Mouse (Mus musculus) cerebellum, adult 11 months (tissue): ENCODE data around the gene Pax6.

Experiments
- DNase-seq: peaks from one replicate; pipeline ENCODE4 v3.0.0; 2022

The Pax6 gene

DNA sequence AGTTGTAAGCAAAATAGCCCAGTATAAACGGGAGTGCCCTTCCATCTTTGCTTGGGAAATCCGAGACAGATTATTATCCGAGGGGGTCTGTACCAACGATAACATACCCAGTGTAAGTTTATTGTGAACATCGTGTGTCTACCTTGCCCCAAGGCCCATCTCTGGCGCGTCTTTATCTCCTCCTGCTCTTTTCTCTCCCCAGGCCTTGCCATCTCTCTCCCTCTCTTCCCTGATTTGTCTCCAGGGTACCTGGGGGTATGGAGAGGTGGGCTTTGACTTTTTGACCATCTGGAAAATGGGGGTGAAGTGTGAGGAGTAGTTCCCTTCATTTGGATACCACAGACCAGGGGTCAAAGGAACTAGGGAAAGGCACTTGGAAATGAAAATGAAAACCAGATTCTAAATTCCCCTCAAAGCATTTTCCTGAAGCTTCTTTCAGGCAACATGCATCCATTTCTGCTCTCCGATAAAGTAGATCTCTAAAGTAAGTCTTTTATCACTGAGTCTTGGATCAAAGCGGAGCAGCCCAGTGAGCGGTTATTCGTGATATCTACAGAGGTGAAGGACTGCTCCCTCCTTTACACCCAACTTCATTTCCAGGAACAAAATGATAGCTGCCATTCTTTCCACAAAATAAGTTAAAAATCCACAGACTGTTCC is 16.4 kb downstream of the Pax6 start:
- no peak for DNase-seq

DNA sequence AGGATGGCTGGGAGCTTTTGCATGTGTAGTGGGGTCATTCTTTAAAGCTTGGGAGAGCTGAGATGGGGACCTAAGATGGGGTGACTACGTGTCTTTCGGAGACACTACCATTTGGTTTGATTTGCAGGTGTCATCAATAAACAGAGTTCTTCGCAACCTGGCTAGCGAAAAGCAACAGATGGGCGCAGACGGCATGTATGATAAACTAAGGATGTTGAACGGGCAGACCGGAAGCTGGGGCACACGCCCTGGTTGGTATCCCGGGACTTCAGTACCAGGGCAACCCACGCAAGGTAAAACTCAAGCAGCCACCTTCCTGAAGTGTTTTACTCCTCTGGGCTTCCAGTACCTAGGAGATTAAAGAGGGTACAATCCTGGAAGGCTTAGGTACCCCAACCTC is 17.0 kb downstream of the Pax6 start:
- DNase-seq: no peak

DNA sequence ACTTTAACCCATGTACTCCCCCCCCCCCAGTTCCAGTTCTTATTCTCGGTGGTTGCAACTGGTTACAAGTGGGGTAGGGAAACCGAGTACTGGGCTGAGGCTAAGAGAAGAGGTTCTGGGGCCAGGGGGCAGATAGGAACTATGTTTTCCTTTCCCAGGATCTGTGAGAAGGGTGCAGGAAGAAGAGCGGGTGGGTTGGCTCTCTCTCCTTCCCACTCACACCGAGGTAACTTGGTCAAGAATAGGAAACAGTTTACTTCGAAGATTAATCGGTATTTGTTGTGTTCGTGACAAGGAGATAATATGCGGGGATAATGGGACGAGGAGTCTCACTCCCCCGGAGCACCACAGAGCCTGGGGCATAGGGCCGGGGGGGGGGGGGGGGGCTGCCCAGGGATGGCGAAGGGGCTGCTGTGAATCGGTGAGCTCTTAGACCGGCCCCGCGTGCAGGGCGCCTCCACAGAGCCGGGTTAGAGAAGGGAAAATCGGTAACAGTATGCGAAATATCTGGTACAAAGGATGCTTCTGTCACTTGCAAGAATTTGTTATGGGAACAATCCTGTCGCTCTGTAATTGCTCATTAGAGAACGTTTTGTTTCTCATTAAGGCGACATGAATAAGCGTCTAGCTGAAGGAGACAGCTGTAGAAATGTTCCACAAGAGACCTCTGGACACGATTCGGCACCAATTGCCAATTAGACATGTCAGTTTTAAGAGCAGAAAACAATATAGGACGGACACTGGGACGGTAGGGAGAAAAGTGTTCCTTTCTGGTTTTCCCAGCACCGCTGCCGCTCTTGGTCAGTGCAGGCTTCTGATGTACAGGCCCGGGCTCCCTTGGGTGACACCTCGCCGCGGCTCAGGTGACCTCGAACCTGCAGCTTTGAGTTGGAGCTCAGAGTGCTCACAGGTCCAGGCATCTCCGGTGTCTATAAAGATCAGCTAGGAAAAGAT is 17.9 kb downstream of the Pax6 start:
- DNase-seq: no peak

DNA sequence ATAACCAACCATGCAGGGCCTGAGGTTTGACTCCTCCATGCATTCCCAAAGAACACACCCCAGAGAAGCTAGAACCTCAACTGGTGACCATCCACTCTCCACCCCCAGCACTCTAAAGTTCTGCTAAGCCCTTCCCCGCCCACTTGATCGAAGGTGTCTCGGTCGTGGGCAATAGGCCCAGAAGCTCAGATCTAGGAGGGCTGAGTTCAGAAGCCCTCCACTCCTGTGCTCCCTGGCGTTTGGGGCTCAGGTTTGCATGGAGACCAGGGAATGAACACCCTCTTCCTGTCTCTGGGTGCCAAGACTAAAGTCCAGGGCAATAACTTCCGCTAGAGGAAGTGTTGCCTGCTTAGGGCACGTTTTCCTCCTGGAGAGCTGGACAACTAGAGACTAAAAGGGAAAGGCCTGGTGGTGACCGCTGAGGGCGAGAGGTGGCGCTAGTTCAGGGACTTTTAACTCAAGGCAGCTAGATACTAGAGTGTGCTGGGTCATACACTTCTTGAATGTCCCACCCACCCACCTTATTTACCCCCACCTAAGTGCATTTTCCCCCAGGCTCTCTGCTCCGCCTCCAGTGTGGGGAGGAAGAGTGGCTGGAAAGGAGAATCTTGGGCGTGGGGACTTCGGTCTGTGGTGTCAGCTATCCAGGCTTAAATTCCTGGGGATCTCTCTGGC is 18.8 kb downstream of the Pax6 start:
- DNase-seq: peak; percentile 80

DNA sequence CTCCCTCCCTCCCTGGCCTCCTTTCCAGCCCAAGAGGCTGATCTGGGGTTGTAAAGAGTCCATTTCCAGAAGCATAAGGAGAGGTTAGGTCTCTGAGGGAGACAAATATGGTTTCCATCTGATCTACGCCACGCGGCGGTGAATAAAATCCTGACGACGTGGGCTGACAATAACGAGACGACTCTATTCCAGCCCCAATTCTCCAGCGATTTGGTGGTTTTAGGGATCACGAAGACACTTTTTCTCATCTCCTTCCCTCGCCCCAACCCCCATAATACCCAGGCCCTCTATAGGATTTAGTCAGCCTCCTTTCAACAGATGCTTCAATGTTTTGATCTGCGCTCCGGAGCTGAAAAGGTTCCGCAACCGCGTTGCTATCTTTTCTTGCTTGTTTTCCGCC is 19.3 kb downstream of the Pax6 start:
- DNase-seq: no peak

DNA sequence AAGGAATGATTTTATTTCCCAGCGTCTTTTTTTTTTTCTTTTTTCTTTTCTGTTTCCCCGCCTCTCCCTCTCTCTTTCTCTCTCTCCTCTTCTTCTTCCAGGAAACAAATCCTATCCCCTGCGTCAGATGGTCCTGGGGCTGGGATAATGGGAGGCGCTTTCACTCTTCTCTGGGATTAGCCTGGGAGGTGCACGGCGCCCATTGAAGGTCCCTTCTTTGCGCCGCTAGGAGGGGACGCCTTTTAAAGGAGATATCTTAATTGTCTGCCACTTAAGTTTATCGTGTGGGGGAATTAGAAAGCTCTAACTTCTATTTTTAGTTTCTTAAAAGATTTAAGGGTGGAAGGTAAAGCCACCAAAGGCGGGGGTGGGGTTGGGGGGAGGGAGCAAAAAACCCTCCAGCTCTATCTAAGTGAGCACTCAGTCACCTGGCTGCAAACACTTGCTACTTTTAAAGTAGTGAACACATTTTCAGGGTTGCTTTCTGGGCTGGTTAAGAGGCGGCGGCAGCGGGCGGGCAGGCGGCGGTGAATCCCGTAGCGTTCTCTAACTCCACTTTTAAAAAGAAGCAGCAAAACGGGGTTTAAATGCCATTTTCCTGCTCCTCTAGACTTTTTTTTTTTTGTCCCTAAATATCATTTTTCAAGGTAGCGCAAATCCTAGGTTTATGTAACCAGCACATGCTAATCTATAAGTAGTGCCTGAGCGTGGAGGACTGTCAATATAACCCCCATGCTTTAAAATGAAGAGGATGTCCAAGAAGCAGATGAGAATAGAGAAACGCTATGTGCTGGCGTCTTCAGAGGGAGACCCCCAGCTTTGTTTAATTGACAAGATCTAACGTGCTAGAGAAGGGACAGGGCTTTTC is 20.0 kb downstream of the Pax6 start:
- no peak for DNase-seq

DNA sequence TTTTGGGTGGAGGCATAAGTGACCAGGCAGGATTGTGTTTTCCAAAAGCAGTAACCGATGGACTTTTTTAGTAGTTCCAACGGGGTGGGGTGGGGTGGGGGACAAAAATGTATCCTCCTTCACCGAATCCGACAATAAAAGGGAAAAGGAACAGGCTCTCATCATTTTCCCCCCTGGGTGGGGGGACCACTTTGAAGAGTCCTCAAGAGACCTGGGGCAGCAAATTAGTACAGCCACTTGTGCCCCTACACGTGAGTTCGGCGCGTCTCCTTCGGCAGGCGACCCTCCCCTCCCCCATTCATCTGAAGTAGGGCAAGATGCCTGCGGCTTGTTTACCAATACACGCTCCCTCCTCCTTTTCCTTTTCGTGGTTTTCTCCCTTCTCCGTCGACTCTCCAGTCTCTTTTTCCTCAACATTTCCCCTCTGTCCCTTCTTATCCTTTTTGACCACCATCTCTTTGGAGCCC is 20.6 kb downstream of the Pax6 start:
- DNase-seq: peak; percentile 51

DNA sequence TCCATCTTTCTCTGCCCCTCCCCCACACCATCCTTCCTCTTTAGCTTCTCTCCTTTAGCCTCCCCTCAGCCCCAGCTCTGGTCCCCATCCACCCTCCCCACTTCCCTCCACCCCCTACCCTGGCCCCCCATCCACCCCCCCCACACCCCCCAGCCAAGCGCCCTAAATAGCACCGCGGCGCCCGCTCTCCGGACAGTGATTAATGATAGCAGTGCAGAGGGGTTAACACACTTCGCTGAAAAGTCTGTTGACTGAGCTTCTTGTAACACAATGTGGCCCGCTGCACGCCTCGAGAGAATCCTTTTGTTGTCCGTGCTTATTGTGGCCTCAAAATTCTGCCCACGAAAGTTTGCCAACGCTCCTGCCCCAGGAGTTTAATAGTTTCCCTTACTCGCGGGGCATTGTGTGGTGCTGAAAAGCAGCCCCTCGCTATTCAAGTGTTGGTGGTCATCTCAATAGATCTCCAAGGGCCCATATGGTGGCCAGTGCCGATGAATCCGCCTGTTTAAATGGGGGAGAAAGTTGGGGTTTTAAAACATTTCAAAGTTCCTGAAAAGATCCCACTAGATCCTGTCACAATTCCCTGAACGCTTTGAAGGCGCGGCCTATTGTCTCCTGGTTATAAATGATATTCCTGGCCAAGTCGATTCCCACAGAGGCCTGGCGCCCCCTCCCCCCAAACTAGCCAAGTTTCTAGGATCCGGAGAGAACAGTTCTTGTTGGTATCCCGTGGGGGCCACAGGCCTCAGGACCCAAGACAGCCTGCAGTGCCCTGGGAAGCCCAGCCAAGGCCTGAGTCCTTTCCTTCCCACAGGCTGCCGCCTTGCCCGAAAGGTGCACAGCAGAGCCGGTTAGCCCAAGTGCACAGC is 21.3 kb downstream of the Pax6 start:
- DNase-seq: peak; percentile 50

DNA sequence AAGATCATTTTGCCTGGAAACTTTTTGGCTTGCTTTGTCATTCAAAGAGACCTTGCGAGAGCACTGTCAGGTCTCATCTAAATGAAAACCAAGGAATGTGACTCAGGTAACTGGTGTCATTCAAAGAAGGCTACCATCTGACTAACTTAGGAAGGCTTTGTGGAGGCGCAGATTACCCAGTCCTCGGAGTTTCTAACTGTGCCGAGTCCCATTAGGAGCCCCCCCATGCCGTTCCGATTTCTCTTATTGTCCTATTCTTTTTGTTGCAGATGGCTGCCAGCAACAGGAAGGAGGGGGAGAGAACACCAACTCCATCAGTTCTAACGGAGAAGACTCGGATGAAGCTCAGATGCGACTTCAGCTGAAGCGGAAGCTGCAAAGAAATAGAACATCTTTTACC is 22.6 kb downstream of the Pax6 start:
- DNase-seq: peak; percentile 26

DNA sequence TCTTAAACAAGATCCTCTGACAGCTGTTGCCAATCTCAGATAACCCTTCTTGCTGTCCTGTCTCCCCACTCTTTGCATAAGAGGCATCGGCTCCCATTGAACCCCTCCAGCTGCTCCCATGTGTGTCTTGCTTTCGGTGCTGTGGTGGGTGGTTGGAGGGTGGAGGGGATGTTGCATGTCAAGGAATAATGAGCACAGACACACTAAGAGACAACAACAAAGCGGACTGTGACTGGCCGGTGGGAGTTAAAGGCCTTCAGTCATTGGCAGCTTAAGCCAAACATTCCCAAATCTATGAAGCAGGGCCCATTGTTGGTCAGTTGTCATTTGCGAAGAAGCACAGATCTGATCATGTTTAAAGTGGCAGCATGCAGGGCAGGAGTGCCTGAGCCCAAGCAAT is 29.0 kb downstream of the Pax6 start:
- DNase-seq: no peak

DNA sequence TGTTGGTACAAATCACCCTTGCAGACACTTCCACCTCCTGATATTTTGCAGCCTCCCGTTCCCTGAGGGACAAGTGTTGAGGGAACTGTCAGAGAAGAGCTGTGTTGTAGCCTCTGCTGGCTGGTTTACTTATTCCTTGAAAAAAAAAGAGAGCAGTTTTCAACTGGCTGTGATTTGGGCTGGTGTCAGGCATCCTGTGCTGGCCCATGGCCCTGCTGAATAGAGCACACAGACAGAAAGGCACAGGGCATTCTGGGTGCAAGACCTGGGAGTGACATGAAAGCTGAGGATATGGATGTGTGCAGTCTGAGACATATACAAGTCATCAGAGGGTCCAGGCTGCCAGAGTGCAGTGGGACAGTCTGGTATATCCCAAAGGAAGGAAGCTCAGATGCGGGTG is 29.9 kb downstream of the Pax6 start:
- DNase-seq: no peak

DNA sequence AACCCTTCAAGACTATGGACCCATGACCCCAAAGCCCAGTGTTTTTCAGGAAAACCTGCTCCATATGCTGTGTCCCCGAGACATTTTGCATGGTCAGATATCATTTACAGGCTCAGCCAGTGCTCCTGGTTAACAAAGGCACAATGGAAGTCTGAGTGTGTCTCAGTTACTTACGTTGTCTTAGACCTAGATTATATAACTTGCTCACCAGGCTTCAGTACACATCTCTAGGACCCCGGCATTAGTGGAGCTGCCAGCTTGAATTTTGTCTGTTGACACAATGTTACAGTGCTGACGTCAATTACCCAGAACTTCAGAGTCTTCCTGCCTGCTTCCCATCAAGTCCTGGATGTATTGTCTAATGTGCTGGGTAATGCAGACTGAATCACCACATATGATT is 33.1 kb downstream of the Pax6 start:
- no peak for DNase-seq

DNA sequence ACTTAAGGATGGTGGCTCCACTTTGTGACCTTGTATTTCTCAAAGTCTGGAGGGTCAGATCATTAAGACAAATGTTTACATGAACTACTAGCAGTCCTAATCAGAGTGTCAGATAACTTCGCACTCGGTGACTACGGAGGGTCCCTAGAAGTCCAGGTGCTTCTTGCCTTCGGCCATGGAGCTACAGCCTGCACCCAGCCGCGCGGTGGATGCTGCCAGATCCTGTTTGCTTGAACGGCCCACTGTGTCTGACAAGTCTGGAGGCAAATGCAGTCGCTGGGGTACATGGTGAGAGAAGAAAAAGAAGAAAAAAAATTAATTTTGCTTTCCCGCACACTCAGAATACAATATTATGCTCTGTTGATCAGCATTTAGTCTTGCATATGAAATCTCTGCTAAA is 33.9 kb downstream of the Pax6 start:
- no peak for DNase-seq

DNA sequence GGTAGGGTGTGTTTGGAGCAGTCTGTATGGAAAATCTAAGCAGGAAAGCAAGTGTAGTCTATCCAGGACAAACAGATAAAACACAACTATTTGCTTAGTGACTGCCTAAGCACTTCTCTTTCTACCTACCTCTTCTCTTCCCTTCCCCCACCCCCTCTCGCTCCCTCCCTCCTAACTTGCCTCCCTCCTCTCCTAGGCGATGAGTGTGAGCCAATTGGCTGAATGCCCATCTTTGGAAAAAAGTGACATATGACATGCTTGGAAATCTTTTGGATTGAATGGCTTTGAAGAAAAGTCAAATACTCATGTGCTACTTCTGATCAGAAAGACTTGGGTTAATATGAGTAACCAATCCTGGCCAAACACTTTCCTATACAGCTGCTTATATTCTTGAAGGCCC is 36.6 kb downstream of the Pax6 start:
- no peak for DNase-seq

DNA sequence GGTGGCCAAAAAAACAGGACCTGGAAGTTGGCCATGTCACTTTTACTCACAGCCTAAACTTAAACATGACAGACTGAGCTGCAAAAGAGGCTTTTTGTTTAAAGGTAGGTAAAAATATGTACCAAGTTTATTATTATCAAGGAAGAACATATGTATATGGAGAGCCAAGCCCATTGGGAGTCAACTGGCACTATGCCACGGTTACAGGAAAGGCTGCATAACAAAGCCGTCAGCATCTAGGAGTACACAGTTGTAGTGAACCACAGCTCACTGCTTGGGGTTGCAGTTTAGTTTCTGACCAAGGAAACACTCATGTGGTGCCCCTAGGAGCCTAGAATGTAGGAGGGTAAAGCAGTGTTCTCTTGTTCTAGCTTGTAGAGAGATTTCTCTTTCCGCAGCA is 40.4 kb downstream of the Pax6 start:
- no peak for DNase-seq

DNA sequence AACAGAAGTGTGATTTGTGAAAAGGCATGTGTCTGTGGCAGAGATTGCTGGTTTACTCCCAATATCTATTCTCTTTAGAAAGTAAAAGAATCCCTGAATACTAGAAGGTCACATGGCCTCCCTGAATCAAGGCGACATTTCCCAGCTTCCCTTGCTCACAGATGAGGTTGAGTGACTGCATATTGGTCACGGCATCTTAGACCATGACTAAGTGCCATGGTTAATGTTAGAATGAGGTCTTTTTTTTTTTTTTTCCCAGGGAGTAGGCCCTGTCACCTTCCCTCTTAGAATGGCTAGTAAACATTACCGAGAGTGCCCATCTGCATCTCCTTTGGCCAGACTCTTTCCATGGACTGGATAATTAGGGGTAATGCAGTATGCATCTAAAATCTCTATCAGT is 41.8 kb downstream of the Pax6 start:
- no peak for DNase-seq

DNA sequence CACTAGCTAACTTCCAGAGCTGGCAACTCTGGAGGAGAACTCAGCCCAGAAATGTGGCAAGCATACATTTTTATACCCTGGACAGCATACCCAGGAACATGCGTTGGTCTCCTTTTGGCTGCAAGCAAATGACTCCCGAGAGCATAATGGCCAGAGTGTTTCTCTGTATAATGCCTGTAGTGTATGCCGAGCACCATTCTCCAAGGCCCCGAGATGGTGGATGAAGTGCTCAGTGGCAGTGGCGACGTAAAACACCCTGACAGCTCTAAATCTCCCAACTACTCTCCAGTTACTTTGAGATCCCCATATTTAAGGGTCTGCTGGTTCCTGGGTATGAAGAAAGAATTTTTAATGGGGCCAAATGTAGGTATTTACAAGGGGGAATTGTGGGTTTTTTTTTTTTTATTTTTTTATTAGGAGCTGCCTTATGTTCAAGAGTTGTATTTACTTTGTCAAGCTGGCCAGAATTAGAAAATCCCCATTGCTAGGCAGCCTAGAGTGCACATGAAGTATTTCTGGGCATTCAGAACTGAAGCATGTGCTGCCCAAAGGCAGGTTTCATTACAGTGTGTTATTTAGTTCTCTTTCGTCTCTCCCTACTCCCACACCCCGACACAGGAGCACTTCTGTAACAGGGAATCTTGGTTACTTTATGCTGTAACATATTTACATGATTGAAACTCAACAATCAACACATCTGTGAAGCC is 46.9 kb downstream of the Pax6 start:
- no peak for DNase-seq

DNA sequence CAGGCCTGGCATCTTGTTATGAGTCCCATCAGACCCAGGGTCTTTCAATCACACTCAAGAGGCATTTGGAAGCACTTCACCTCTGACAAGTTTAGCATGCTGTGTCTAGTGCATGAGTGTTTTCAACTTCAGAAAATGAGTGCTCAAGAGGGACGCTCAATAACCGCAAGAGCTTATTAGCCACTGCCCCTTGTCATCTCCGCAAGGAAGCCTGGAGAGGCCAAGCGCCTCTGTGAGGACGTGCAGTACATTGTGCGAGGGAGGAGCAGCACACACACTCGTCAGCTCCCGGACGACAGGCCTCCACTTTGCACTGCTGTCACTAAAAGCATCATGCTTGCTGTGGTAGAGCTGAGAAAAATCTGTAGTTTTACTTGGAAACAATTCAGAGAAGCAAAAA is 58.0 kb downstream of the Pax6 start:
- DNase-seq: no peak

DNA sequence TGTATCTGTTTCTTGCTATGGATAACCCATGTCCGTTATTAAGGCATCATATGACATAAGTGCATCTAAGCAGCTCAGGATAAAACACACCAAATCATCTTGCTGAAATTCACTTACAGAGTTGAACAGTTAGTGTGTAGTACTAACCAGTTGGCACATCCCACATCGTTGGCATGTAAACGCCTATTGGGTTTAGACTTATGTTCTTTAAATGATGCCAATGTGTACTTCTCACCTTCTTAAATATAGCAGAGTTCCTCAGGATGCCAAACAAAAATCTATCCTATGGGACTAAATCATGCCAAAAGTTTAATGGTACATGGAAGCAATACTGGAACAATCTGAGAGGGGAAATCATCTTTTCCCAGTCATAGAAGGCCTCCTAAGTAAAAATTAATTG is 62.0 kb downstream of the Pax6 start:
- DNase-seq: no peak

DNA sequence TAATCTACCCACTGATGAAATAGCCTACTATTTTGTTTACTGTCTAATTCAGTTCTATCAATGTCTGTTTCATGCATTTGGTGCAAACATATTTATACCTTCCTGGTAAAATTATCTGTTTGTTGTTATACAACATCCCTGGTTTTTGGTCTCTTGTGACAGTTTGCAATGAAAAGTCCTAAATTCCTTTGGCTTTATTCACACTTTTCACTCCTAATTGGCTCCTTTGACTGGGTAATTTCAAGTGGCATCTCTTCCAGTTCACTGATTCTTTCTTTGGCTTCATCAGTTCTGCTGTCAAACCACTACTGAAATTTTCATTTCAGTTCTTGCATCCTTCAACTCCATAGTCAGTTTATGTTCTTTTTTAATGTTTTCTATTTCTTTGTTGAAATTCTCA is 67.5 kb downstream of the Pax6 start:
- no peak for DNase-seq

DNA sequence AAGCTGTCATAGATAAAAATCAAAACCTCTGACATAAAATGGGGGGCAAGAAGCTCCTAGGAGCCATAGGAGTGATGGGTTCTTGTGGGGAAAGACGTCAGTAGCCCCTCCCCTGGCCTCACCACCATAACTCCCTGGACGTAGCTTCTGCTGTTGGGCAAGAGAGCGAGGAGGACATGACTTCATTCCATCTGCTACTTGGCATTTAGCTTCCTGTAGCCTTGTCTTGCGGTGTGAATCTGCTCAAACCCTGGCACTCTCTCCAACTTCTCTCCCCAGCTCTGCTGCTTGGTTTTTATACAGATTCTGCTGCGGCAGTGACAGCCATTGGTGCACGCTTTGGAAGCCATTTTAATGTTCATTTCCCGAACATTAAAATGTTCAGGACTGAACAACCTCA is 78.2 kb downstream of the Pax6 start:
- peak; percentile 42 for DNase-seq
